Mouse (Mus musculus) ES-E14 (cell line): ENCODE data around the gene Tmem92.

Experiments
- CHD2 ChIP-seq: IDR thresholded peaks from 2 replicates; pipeline ENCODE4 v1.6.1; 2014; ENCODE audit warnings: mild to moderate bottlenecking, low read depth, low read length, inconsistent platforms
- MAFK ChIP-seq: IDR thresholded peaks from 2 replicates; pipeline ENCODE4 v1.6.1; 2014; ENCODE audit warnings: mild to moderate bottlenecking, low read depth, low read length, inconsistent platforms; ENCODE audit not compliant: insufficient read depth
- ZNF384 ChIP-seq: IDR thresholded peaks from 2 replicates; pipeline ENCODE4 v1.6.1; 2012; ENCODE audit warnings: low read depth, low read length, inconsistent platforms

GRCm38 (mm10) chr11:94828966-94829365, 46.5 kb upstream of the Tmem92 start:
- TF ChIP-seq CHD2 (no peak), ZNF384 (no peak), MAFK (no peak)
